Mouse (Mus musculus) hindbrain, embryonic 14.5 days (tissue): ENCODE measurements at regions not wholly inside any gene's neighbourhood (a gene's known extent, or its start where the extent isn't known, plus 50 kb on each side); places are given as distances from the start of the nearest gene placed in this dataset.
A peak's percentile ranks its signal among the peaks of the same experiment; 100 is the strongest.

Experiments used
- ATAC-seq: fragments of 200-750 bp; cut with Nextera tagmentation; 2 replicates; pipeline ENCODE4 v1.8.0; 2017; ENCODE audit warnings: moderate number of reproducible peaks, mild to moderate bottlenecking, moderate TSS enrichment, moderate library complexity; ENCODE audit not compliant: low FRiP score
- DNase-seq: peaks from one replicate; pipeline ENCODE4 v3.0.0-alpha.2; 2015; ENCODE audit warnings: low spot score
- H3K27ac ChIP-seq: fragments of 300-500 bp; sonication (generic); 2 replicates; pipeline ENCODE4 v1.5.1; 2014; ENCODE audit warnings: mild to moderate bottlenecking, moderate library complexity
- H3K27me3 ChIP-seq: fragments of 300-500 bp; sonication (generic); 2 replicates; pipeline ENCODE4 v1.6.1; 2014; ENCODE audit warnings: mild to moderate bottlenecking, low read length, mixed read lengths; ENCODE audit not compliant: control insufficient read depth, insufficient read depth
- H3K36me3 ChIP-seq: fragments of 300-500 bp; sonication (generic); replicated peaks from 2 replicates; pipeline ENCODE4 v1.6.1; 2014; ENCODE audit not compliant: control insufficient read depth, insufficient read depth
- H3K4me1 ChIP-seq: fragments of 300-500 bp; sonication (generic); replicated peaks from 2 replicates; pipeline ENCODE4 v1.6.1; 2014; ENCODE audit warnings: antibody characterized with exemption, low read length, mixed read lengths; ENCODE audit not compliant: control insufficient read depth, insufficient read depth
- H3K4me2 ChIP-seq: fragments of 300-500 bp; sonication (generic); replicated peaks from 2 replicates; pipeline ENCODE4 v1.6.1; 2014; ENCODE audit warnings: mild to moderate bottlenecking, moderate library complexity
- H3K4me3 ChIP-seq: fragments of 300-500 bp; sonication (generic); replicated peaks from 2 replicates; pipeline ENCODE4 v1.5.1; 2014; ENCODE audit warnings: mild to moderate bottlenecking, low read length
- H3K9ac ChIP-seq: fragments of 300-500 bp; sonication (generic); 2 replicates; pipeline ENCODE4 v1.6.1; 2014
- H3K9me3 ChIP-seq: fragments of 300-500 bp; sonication (generic); 2 replicates; pipeline ENCODE4 v1.6.1; 2016; ENCODE audit warnings: low read length; ENCODE audit not compliant: control insufficient read depth
- WGBS: fragments of 180-500 bp; shearing (Covaris S2); extraction: QIAGEN DNeasy Blood & Tissue Kit; methylation state at CpG from one replicate; pipeline ENCODE4 v1.1.7; 2014; 5-methylcytosine and 5-hydroxymethylcytosine counted together

GRCm38 (mm10) chr1:183640568-183640967, 222.6 kb downstream of the Hhipl2 start:
- Histone ChIP-seq H3K27ac (peak overlapping the region; percentile 9; the same call in 1 of the 2 replicates), H3K4me3 (no peak overlapping the region), H3K9ac (no peak overlapping the region), H3K36me3 (no peaks in the 10 kb centered on the region), H3K4me2 (peak overlapping the region; percentile 22; the same call in 1 of the 2 replicates), H3K9me3 (no peaks in the 10 kb centered on the region), H3K27me3 (no peaks in the 10 kb centered on the region), H3K4me1 (0 out of 2 replicates have a peak, but pooled peaks cover 3% of the 10 kb centered on the region)
- 33% methylated on average over 8 of the region's 8 CpGs for WGBS
- DNase-seq (no peak), ATAC-seq (no peak)

DNA sequence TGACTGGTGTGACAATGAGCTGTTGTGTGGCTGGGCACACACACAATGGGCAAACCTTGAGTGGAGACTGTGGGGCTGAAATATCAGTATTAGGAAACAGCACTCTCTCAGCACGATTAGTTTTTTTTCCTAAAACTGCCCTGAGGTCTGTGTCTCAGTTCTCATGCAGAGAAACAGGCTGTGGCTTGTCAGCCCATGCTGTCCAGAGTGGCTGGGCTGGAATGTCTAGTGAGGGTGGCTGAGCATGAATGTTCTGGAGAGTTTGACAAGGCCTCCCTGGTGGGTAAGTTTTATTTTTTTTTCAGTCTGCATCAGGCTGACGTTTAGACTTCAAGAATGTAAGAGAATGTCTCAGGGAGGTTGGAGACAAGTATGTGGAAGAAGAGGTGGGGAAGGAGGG, 226.0 kb downstream of the Hhipl2 start:
- WGBS = 61% methylated on average over 2 of the region's 2 CpGs
- H3K4me3 ChIP-seq = no peak overlapping the region
- H3K36me3 ChIP-seq = no peaks in the 10 kb centered on the region
- no peak for DNase-seq
- no peaks in the 10 kb centered on the region for H3K9me3 ChIP-seq
- H3K27ac ChIP-seq = no peak overlapping the region
- 0 out of 2 replicates have a peak, but pooled peaks cover 3% of the 10 kb centered on the region for H3K4me1 ChIP-seq
- H3K27me3 ChIP-seq = no peaks in the 10 kb centered on the region
- no peak overlapping the region for H3K9ac ChIP-seq
- no peak for ATAC-seq
- no peak overlapping the region for H3K4me2 ChIP-seq

DNA sequence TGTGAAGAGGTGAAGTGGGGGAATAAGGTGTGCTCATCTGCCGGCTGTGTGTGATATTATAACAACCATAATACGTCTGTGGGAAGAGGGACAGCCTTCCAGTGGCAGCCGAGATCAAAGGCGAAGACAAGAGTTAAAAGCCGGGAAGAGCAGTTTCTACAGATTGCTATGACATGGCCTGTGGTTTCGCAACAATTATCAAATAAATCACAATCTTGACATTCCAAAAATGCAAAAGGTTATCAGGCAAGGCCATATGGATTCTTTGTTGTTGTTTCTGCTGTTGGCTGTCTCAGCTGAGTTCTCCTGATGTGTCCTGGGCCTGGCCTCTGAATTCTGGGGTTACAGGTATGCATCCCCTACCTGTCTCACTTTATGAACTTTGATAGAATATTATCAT, 235.9 kb downstream of the Hhipl2 start:
- Histone ChIP-seq H3K9ac (no peak overlapping the region), H3K4me2 (no peak overlapping the region), H3K27me3 (no peaks in the 10 kb centered on the region), H3K4me1 (no peaks in the 10 kb centered on the region), H3K27ac (no peak overlapping the region), H3K9me3 (no peaks in the 10 kb centered on the region), H3K36me3 (no peaks in the 10 kb centered on the region), H3K4me3 (no peak overlapping the region)
- ATAC-seq (no peak), DNase-seq (no peak)
- 91% methylated on average over 6 of the region's 6 CpGs for WGBS

DNA sequence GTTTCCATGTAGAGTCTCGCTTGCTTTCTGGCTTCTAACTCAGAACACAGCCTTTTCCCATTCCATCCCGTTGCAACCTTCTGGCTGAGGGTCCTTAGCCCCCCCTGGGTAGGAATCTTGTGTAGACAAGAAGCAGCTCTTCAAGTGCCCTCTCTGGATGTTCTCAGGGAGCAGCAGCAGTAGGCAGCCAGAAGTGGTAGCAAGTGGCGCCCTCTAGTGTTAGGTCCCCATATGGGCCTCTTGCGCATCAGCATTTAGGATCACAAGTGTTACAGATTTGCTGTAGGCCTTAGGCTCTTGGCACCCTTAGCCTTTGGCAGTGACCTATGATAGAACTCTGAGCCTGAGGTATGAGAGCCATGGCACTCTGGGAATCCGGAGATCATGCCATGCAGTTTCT, 239.0 kb downstream of the Hhipl2 start:
- Histone ChIP-seq H3K4me3 (no peak overlapping the region), H3K27me3 (no peaks in the 10 kb centered on the region), H3K4me2 (no peak overlapping the region), H3K4me1 (no peaks in the 10 kb centered on the region), H3K36me3 (no peaks in the 10 kb centered on the region), H3K9ac (no peak overlapping the region), H3K27ac (no peak overlapping the region), H3K9me3 (no peaks in the 10 kb centered on the region)
- DNase-seq (peak; percentile 48), ATAC-seq (no peak)
- WGBS = 49% methylated on average over 5 of the region's 5 CpGs

DNA sequence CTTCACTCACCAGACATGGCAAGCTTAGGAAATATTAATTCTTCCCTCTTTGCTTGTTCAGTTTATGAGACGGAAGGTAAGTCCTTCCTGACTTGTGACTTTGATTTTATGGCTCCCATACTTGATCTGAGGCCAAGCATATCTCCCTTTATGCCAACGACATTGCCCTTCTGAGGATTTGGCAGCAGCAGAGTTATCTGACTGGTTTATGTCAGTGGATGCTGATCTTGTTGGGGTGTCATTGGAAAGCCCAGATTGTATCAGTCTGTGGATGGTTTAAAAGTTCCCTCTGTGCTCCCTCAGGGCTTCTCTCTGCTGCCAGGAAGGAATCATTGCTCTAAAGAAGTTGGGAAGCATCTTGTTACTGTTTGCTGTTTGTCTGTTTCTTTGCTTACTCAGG, 242.5 kb downstream of the Hhipl2 start:
- H3K27me3 ChIP-seq = no peaks in the 10 kb centered on the region
- no peaks in the 10 kb centered on the region for H3K36me3 ChIP-seq
- H3K27ac ChIP-seq = no peak overlapping the region
- H3K4me1 ChIP-seq = no peaks in the 10 kb centered on the region
- no peak overlapping the region for H3K4me2 ChIP-seq
- no peak overlapping the region for H3K9ac ChIP-seq
- 77% methylated on average over 2 of the region's 2 CpGs for WGBS
- DNase-seq (no peak), ATAC-seq (no peak)
- no peaks in the 10 kb centered on the region for H3K9me3 ChIP-seq
- H3K4me3 ChIP-seq = no peak overlapping the region

- no peak overlapping the region for H3K4me2 ChIP-seq
- no peak overlapping the region for H3K9ac ChIP-seq
- peaks cover 9% of the 10 kb centered on the region for H3K9me3 ChIP-seq
- WGBS = 76% methylated on average over 15 of the region's 15 CpGs
- ATAC-seq = no peak
- H3K27me3 ChIP-seq = no peaks in the 10 kb centered on the region
- H3K27ac ChIP-seq = no peak overlapping the region
- H3K36me3 ChIP-seq = no peaks in the 10 kb centered on the region
- no peaks in the 10 kb centered on the region for H3K4me1 ChIP-seq
- no peak for DNase-seq
- no peak overlapping the region for H3K4me3 ChIP-seq
These were observed 244.5 kb downstream of the Hhipl2 start for GRCm38 (mm10) chr1:183662369-183663043.

DNA sequence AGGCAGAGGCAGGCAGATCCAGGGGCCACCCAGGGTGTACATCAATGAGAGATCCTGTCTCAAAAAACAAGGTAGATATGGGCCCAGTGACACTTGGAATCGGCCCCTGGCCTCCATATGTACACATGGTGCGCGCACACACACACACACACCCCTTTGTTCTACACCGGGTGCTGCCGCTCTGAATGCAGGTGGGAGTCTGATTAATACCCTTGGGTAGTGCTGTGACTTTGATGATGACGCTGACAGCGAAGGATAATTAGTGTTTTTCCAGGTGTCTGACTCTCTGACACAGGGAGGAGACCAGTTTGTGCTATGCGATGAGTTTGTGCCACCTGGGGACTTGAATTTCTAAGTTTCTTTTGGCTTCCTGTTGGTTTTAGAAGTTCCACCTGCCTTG, 251.3 kb downstream of the Hhipl2 start:
- H3K9me3 ChIP-seq = peaks cover 9% of the 10 kb centered on the region
- ATAC-seq (no peak), DNase-seq (no peak)
- 0 out of 2 replicates have a peak, but pooled peaks cover 4% of the 10 kb centered on the region for H3K4me1 ChIP-seq
- no peak overlapping the region for H3K4me3 ChIP-seq
- H3K27me3 ChIP-seq = no peaks in the 10 kb centered on the region
- no peak overlapping the region for H3K9ac ChIP-seq
- H3K4me2 ChIP-seq = no peak overlapping the region
- no peaks in the 10 kb centered on the region for H3K36me3 ChIP-seq
- no peak overlapping the region for H3K27ac ChIP-seq
- 76% methylated on average over 8 of the region's 8 CpGs for WGBS

DNA sequence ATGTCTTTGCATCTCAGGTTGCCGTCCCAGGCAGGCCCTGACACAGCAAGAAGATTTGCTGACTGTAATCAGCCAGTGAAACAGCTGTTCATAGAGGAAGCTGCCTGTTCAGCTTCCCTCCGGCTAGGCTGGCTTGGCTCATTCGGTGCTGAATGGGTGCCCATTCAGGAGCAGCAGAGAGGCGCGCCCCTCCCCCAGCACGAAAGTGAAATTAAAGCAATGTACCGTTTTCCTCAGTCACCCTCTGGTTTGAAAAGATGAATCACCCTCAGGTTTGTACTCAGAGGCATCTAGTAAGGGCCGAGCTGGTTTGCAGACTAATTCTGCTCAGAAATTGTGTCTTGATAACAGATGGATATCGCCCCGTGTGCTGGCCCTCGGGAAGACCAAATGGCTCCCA, 251.7 kb downstream of the Hhipl2 start:
- Histone ChIP-seq H3K4me2 (no peak overlapping the region), H3K27ac (no peak overlapping the region), H3K4me1 (0 out of 2 replicates have a peak, but pooled peaks cover 4% of the 10 kb centered on the region), H3K9me3 (peaks cover 9% of the 10 kb centered on the region), H3K9ac (no peak overlapping the region), H3K36me3 (no peaks in the 10 kb centered on the region), H3K27me3 (no peaks in the 10 kb centered on the region), H3K4me3 (no peak overlapping the region)
- 54% methylated on average over 11 of the region's 11 CpGs for WGBS
- peak; percentile 38 for DNase-seq
- ATAC-seq = no peak

- 79% methylated on average over 7 of the region's 7 CpGs for WGBS
- H3K4me2 ChIP-seq = no peak overlapping the region
- no peak for ATAC-seq
These were observed 252.5 kb downstream of the Hhipl2 start for GRCm38 (mm10) chr1:183670542-183670941.

GRCm38 (mm10) chr1:183671541-183671940, 253.5 kb downstream of the Hhipl2 start:
- no peak for DNase-seq
- H3K4me1 ChIP-seq = 0 out of 2 replicates have a peak, but pooled peaks cover 4% of the 10 kb centered on the region
- peaks cover 9% of the 10 kb centered on the region for H3K9me3 ChIP-seq
- no peak overlapping the region for H3K4me2 ChIP-seq
- no peak overlapping the region for H3K27ac ChIP-seq
- no peak overlapping the region for H3K4me3 ChIP-seq
- WGBS = 85% methylated on average over 4 of the region's 4 CpGs
- no peak for ATAC-seq
- no peaks in the 10 kb centered on the region for H3K27me3 ChIP-seq
- H3K36me3 ChIP-seq = no peaks in the 10 kb centered on the region
- no peak overlapping the region for H3K9ac ChIP-seq

More at GRCm38 (mm10) chr1:183670542-183670941, 252.5 kb downstream of the Hhipl2 start:
- Histone ChIP-seq H3K4me3 (no peak overlapping the region), H3K27ac (no peak overlapping the region), H3K36me3 (no peaks in the 10 kb centered on the region), H3K9me3 (peaks cover 9% of the 10 kb centered on the region), H3K27me3 (no peaks in the 10 kb centered on the region), H3K4me1 (0 out of 2 replicates have a peak, but pooled peaks cover 4% of the 10 kb centered on the region), H3K9ac (no peak overlapping the region)
- no peak for DNase-seq
